Mouse (Mus musculus) forebrain, embryonic 16.5 days (tissue): ENCODE measurements around the gene Fam81a. TPM values are rescaled to one million over a fixed set of nuclear protein-coding genes. Genes with fewer than 3 reads are reported as not detected.

Experiments used
- ATAC-seq: fragments of 200-750 bp; cut with Nextera tagmentation; 2 replicates; pipeline ENCODE4 v1.8.0; 2017; ENCODE audit warnings: mild to moderate bottlenecking, moderate library complexity
- H3K27ac ChIP-seq: fragments of 300-500 bp; sonication (generic); 2 replicates; pipeline ENCODE4 v1.5.1; 2014; ENCODE audit warnings: low read length, control low read depth
- H3K27me3 ChIP-seq: fragments of 300-500 bp; sonication (generic); replicated peaks from 2 replicates; pipeline ENCODE4 v1.6.1; 2014; ENCODE audit warnings: low read length; ENCODE audit not compliant: control insufficient read depth, insufficient read depth
- H3K36me3 ChIP-seq: fragments of 300-500 bp; sonication (generic); 2 replicates; pipeline ENCODE4 v1.6.1; 2014; ENCODE audit not compliant: control insufficient read depth, insufficient read depth
- H3K4me1 ChIP-seq: fragments of 300-500 bp; sonication (generic); replicated peaks from 2 replicates; pipeline ENCODE4 v1.6.1; 2014; ENCODE audit warnings: low read length; ENCODE audit not compliant: control insufficient read depth, insufficient read depth
- H3K4me2 ChIP-seq: fragments of 300-500 bp; sonication (generic); 2 replicates; pipeline ENCODE4 v1.6.1; 2014; ENCODE audit warnings: mild to moderate bottlenecking, low read length, control low read depth
- H3K4me3 ChIP-seq: fragments of 300-500 bp; sonication (generic); replicated peaks from 2 replicates; pipeline ENCODE4 v1.5.1; 2014; ENCODE audit warnings: mild to moderate bottlenecking, low read length, control low read depth
- H3K9ac ChIP-seq: fragments of 300-500 bp; sonication (generic); replicated peaks from 2 replicates; pipeline ENCODE4 v1.6.1; 2014; ENCODE audit warnings: low read depth, low read length, control low read depth
- H3K9me3 ChIP-seq: fragments of 300-500 bp; sonication (generic); 2 replicates; pipeline ENCODE4 v1.6.1; 2016; ENCODE audit warnings: low read length; ENCODE audit not compliant: control insufficient read depth
- WGBS: fragments of 180-500 bp; shearing (Covaris S2); extraction: QIAGEN DNeasy Blood & Tissue Kit; methylation state at CpG from one replicate; pipeline ENCODE4 v1.1.7; 2014; 5-methylcytosine and 5-hydroxymethylcytosine counted together
- polyA plus RNA-seq: library from polyadenylated mRNA; unstranded; fragments of >200 nt; fragmentation: Nextera tagmentation; extraction: Ambion mirVana; gene quantifications from 2 replicates; pipeline ENCODE4 v1.2.1, GENCODE M21; 2015

Gene Fam81a
- polyA plus RNA-seq, 1 experiment from 2014 or later: 14.4 TPM

DNA sequence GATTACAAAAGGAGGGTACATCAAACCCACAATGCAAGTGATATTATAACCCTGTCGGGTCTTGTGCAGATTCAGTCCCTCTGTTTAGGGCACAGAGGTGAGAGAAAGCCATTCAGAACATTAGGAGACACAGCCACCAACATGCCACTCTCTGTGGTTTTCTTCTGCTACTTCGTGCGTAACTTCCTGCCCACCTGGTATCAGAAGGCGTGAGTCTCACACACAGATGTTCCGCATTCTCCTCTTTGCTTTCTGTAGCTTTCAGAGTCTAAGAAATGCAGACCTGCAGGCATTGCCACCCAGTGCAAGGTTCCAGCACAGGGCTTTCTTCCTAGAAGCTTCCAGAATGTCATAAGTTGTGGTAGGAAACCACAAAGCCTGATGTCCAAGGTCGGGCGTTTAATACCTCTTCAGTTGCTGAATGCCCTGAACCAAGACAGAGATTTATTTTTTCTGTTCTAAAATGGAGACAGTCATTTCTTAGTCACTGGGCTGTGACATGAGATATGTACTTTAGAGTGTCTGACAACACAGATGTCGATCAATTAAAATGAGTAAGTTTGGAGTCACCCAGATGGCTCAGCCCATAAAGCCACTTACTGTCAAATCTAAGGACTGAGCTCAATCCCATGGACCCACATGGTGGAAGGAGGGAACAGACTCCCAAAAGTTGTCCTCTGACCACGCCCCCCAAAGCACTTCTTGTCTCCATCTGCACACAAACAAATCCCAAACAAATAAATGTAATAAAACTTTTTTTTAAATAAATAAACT, 62.1 kb downstream of the Fam81a start:
- WGBS: 89% methylated on average over 9 of the region's 9 CpGs
- ATAC-seq: no peak
- Histone ChIP-seq H3K27me3 (no peaks in the 10 kb centered on the region), H3K4me2 (no peak overlapping the region), H3K4me1 (no peaks in the 10 kb centered on the region), H3K27ac (no peak overlapping the region), H3K4me3 (no peak overlapping the region), H3K9me3 (no peaks in the 10 kb centered on the region), H3K36me3 (no peaks in the 10 kb centered on the region), H3K9ac (no peak overlapping the region)

DNA sequence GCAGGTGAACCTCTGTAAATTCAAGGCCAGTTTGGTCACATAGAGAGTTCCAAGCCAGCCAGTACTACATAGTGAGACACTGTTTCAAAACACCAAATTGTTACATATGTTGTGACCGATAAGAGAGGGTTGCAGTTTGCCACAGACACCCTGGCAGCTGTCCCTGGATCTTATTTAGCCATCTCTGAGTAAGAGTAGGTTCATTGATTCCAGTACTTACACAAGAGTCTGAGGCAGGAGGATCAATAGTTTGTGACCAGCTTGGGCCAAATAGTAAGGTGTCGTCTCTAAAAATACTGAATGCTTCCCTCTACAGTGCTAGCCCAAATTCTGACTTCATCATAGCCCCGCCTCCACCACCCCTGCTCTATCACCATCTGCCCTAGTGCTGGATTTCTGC, 64.3 kb downstream of the Fam81a start:
- 85% methylated on average over 3 of the region's 3 CpGs for WGBS
- Histone ChIP-seq H3K27me3 (no peaks in the 10 kb centered on the region), H3K9me3 (no peaks in the 10 kb centered on the region), H3K36me3 (no peaks in the 10 kb centered on the region), H3K9ac (no peak overlapping the region), H3K4me1 (no peaks in the 10 kb centered on the region), H3K27ac (no peak overlapping the region), H3K4me2 (no peak overlapping the region), H3K4me3 (no peak overlapping the region)
- no peak for ATAC-seq

DNA sequence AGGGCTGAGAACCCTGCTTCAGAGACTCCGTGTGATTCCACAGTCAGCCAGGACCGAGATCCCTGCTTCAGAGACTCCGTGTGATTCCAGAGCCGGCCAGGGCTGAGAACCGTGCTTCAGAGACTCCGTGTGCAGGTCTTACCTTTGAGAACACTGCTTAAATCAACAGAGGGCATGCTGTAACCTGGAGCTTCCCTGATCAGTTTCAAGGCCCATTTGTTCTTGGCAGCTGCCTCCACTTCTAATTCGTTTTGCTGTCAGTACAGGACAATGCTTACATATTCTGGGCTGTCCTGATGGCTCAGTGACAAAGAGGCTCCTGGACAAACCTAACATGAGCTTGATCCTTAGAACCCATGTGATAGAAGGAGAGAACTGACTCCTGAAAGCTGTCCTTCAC, 65.2 kb downstream of the Fam81a start:
- WGBS: 71% methylated on average over 7 of the region's 7 CpGs
- no peak overlapping the region for H3K27ac ChIP-seq
- no peak for ATAC-seq

DNA sequence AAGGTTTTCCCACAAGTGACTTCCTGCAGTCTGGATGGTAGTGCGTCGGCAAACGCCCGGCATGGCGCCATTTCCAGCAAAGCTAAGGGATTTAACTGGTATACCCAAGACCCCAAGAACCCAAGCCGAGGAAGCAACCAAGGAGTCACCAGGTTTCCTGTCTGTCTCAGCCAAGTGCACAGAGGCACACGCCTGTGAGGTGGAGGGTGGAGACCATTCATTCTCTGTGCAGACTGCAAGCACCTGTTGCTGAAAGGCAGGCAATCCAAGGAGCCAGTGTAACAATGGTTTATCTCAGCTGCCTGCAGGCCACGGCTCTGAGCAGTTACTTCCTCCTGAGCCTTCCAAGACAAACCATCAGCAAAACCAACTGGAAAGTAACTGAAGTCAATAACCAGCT, 70.0 kb downstream of the Fam81a start:
- H3K4me3 ChIP-seq: no peak overlapping the region
- no peaks in the 10 kb centered on the region for H3K27me3 ChIP-seq
- no peak for ATAC-seq
- WGBS: 78% methylated on average over 8 of the region's 8 CpGs
- H3K27ac ChIP-seq: no peak overlapping the region
- H3K4me1 ChIP-seq: no peaks in the 10 kb centered on the region
- H3K4me2 ChIP-seq: no peak overlapping the region
- no peak overlapping the region for H3K9ac ChIP-seq
- H3K36me3 ChIP-seq: no peaks in the 10 kb centered on the region
- no peaks in the 10 kb centered on the region for H3K9me3 ChIP-seq

More for the DNA sequence above, 65.2 kb downstream of the Fam81a start:
- Histone ChIP-seq H3K9me3 (no peaks in the 10 kb centered on the region), H3K36me3 (no peaks in the 10 kb centered on the region), H3K27me3 (no peaks in the 10 kb centered on the region), H3K4me2 (no peak overlapping the region), H3K4me1 (no peaks in the 10 kb centered on the region), H3K9ac (no peak overlapping the region), H3K4me3 (no peak overlapping the region)

DNA sequence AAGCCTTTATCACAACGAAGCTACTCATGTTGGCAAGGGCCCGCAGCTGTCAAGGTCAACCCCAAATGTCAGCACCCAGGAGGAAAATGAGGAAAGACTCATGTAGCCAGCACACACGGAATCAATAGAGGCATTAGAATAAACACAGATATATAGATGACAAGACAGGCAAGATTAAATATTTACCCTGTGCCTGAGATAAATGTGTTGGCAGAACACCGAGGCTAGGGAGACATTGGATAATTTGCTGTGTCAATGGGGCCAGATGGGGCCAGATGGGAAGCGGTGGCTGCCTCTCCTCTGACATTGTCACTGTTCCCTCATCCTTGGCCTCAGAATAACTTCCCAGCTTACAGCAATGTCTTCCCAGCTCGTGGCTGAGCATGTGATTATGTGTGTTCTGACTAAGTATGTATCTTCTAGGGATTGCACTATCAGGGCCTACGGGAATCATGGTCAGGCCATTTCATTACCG, 72.4 kb downstream of the Fam81a start:
- WGBS: 71% methylated on average over 8 of the region's 8 CpGs
- no peaks in the 10 kb centered on the region for H3K36me3 ChIP-seq
- H3K27ac ChIP-seq: no peak overlapping the region
- H3K9me3 ChIP-seq: no peaks in the 10 kb centered on the region
- ATAC-seq: no peak
- H3K9ac ChIP-seq: no peak overlapping the region
- no peaks in the 10 kb centered on the region for H3K27me3 ChIP-seq
- H3K4me1 ChIP-seq: no peaks in the 10 kb centered on the region
- H3K4me3 ChIP-seq: no peak overlapping the region
- no peak overlapping the region for H3K4me2 ChIP-seq

DNA sequence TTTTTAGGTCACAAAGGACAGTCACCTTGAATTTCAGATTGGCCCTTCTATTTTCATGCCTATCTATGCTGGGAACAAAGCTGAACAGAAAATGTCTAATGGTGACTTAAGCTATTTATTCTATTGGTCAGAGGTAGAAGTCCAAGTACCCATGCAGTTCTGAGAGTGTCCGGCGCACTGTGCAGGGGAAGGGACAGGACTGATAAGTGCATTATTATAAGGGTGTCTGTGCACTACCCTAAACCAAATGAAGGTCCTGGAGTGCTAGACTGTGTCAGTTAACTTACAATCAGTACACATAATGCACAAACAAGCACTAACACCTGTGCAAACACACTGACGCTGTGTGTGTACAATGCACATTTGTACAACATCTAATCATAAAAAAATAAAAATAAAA, 74.9 kb downstream of the Fam81a start:
- Histone ChIP-seq H3K9ac (no peak overlapping the region), H3K9me3 (no peaks in the 10 kb centered on the region), H3K4me3 (no peak overlapping the region), H3K27me3 (no peaks in the 10 kb centered on the region), H3K27ac (no peak overlapping the region), H3K36me3 (no peaks in the 10 kb centered on the region), H3K4me1 (no peaks in the 10 kb centered on the region), H3K4me2 (no peak overlapping the region)
- no peak for ATAC-seq
- WGBS: 91% methylated on average over 3 of the region's 3 CpGs

DNA sequence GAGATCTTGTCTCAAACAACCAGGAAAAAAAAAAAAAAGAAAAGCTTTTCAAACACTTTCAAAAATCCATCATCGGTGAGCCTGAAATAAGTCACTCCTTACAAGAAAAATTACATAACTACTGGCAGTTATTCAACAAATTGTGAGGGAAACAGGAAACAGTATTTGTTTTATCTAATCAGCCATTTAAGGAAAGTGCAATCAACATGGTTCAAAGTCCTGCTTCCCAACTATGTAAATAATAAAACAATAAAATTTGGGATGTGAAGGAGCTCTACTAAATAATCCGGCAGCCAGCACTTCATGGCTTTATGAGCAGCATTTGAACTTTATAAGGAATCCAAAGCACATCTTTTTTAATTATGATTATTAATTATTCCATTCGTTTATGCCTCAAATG, 80.3 kb downstream of the Fam81a start:
- no peaks in the 10 kb centered on the region for H3K4me1 ChIP-seq
- WGBS: 88% methylated on average over 3 of the region's 3 CpGs
- H3K27ac ChIP-seq: no peak overlapping the region
- H3K9ac ChIP-seq: no peak overlapping the region
- H3K27me3 ChIP-seq: no peaks in the 10 kb centered on the region
- H3K4me2 ChIP-seq: no peak overlapping the region
- H3K4me3 ChIP-seq: no peak overlapping the region
- no peaks in the 10 kb centered on the region for H3K9me3 ChIP-seq
- ATAC-seq: no peak
- no peaks in the 10 kb centered on the region for H3K36me3 ChIP-seq

DNA sequence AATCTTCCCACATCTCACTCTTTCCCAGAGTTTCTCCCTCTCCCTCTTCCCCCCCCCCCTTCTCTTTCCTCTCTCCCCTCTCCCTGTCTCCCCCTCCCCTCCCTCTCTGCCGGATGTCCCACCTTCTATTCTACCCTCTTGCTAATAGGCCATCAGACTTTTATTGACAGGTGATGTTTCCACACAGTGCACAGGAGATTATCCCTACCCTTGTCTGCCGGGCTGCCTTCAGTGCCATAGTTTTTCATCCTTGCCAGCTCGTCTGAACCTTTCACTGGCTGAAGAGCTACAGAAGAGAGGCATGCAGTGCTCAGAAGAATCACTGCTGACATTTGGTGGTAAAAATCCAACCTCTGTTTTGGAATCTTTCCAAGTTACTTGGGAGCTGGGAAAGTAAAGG, 88.9 kb downstream of the Fam81a start:
- H3K36me3 ChIP-seq: no peaks in the 10 kb centered on the region

DNA sequence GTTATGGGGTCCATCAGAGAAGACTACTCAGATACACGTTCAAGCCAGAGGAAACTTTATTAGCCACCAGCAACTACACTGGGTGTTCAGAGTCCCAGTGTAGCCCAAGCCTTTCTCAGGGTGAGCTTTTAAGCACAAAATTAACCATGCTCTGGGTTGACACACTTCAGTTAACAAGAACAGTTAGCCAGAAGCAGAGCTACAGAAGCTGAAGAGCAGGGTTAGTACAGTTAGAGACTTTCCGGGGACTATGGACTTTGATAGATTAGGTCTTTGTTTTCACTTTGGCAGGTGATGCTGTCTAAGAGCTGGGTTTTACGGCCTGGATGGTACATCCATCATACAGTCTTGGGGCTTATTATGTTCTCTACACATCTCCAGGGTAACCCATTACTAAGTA, 89.6 kb downstream of the Fam81a start:
- Histone ChIP-seq H3K4me2 (no peak overlapping the region), H3K4me3 (no peak overlapping the region), H3K27ac (no peak overlapping the region), H3K36me3 (no peaks in the 10 kb centered on the region), H3K27me3 (no peaks in the 10 kb centered on the region), H3K4me1 (no peaks in the 10 kb centered on the region), H3K9ac (no peak overlapping the region), H3K9me3 (no peaks in the 10 kb centered on the region)
- 77% methylated on average over 3 of the region's 3 CpGs for WGBS
- ATAC-seq: no peak

More for the DNA sequence above, 88.9 kb downstream of the Fam81a start:
- Histone ChIP-seq H3K4me2 (no peak overlapping the region), H3K27ac (no peak overlapping the region), H3K9me3 (no peaks in the 10 kb centered on the region), H3K4me1 (no peaks in the 10 kb centered on the region), H3K27me3 (no peaks in the 10 kb centered on the region), H3K9ac (no peak overlapping the region), H3K4me3 (no peak overlapping the region)
- no peak for ATAC-seq
- WGBS: 26% methylated on average over 3 of the region's 3 CpGs

DNA sequence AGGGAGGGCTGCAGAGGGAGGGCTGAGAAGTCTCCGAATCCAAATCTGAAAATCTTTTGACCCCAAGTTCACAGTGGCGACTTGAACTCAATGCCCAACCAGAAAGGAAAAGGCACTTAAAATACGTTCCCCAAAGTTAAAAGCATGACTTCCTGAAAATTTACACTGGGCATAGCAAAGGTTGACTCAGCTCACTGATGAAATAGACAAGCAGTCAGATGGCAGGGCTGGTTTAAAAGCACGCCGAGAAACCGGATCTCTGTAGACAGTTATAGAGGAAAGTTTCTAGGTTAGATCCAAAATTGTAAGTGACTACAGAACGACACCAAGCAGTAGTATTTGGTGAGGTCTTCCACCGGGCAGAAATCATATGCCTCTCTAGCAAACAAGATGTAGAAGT, 92.5 kb downstream of the Fam81a start:
- Histone ChIP-seq H3K4me3 (no peak overlapping the region), H3K27me3 (no peaks in the 10 kb centered on the region), H3K36me3 (no peaks in the 10 kb centered on the region), H3K9me3 (no peaks in the 10 kb centered on the region), H3K27ac (no peak overlapping the region), H3K4me1 (no peaks in the 10 kb centered on the region), H3K9ac (no peak overlapping the region), H3K4me2 (no peak overlapping the region)
- WGBS: 48% methylated on average over 8 of the region's 8 CpGs
- no peak for ATAC-seq
